Mouse (Mus musculus) left cerebral cortex, postnatal 36 days (tissue): Measurements from ENCODE around the gene Gm49510. TPM values are rescaled to one million over a fixed set of nuclear protein-coding genes. Genes with fewer than 3 reads are reported as not detected.

Source experiments
- microRNA-seq: library from miRNA; unstranded; fragments of <30 nt; microRNA quantifications from one replicate; pipeline ENCODE4 v1.2.0, GENCODE M21; 2022
- total RNA-seq, 2 experiments: library from RNA; stranded (reverse); gene quantifications; 2 replicates each; pipeline ENCODE4 v1.2.3; 2021

Gm49510 gene
- total RNA-seq, 2 experiments from 2014 or later, result 0.97 TPM; not detected in 1

Small RNA genes lying within 50 kb of the gene (microRNA-seq; reads per million reads assigned to microRNA genes)
- gene Mir6955, result 1.3 reads per million

Other genes with a start within 250 kb of the Gm49510 start
- gene Elfn2, start 180.9 kb upstream of the Gm49510 start, total RNA-seq, result 100 to 1,000 TPM; 130 to 159 TPM
- 1 to 10 TPM; 4.9 to 6.0 TPM for gene Mfng, start 126.2 kb upstream of the Gm49510 start, total RNA-seq
- gene Card10, start 96.6 kb upstream of the Gm49510 start, total RNA-seq, result 1 to 10 TPM; 3.6 to 4.3 TPM
- 10 to 100 TPM; 14.4 to 16.5 TPM for gene Cdc42ep1, start 57.0 kb upstream of the Gm49510 start, total RNA-seq
- gene Lgals2, start 44.1 kb upstream of the Gm49510 start, total RNA-seq, result not detected
- gene Gga1, start 22.5 kb upstream of the Gm49510 start, total RNA-seq, result 10 to 100 TPM; 57.6 to 65.0 TPM
- 10 to 100 TPM; 23.7 to 31.5 TPM for gene Sh3bp1, start 101 bp downstream of the Gm49510 start, total RNA-seq
- gene Pdxp, start 14.3 kb downstream of the Gm49510 start, total RNA-seq, result 100 to 1,000 TPM; 159 to 192 TPM
- gene Lgals1, start 27.1 kb downstream of the Gm49510 start, total RNA-seq, result 10 to 100 TPM; 19.3 to 25.0 TPM
- gene Nol12, start 35.3 kb downstream of the Gm49510 start, total RNA-seq, result 10 to 100 TPM; 39.5 to 42.1 TPM
- gene Triobp, start 48.1 kb downstream of the Gm49510 start, total RNA-seq, result 10 to 100 TPM; 14.3 to 19.5 TPM
- gene H1f0, start 128.8 kb downstream of the Gm49510 start, total RNA-seq, result 100 to 1,000 TPM in 1 of 2 experiments, 10 to 100 TPM in 1; 87.0 to 113 TPM
- not detected for gene Galr3, start 142.2 kb downstream of the Gm49510 start, total RNA-seq
- 10 to 100 TPM; 14.1 to 19.0 TPM for gene Ankrd54, start 163.2 kb downstream of the Gm49510 start, total RNA-seq
- 10 to 100 TPM; 62.6 to 65.3 TPM for gene Eif3l, start 175.5 kb downstream of the Gm49510 start, total RNA-seq
- 10 to 100 TPM; 26.8 to 28.0 TPM for gene Micall1, start 209.2 kb downstream of the Gm49510 start, total RNA-seq
- gene Polr2f, start 241.3 kb downstream of the Gm49510 start, total RNA-seq, result 100 to 1,000 TPM in 1 of 2 experiments, 10 to 100 TPM in 1; 95.2 to 109 TPM
- 10 to 100 TPM; 12.6 to 13.2 TPM for gene 1700088E04Rik, start 241.6 kb downstream of the Gm49510 start, total RNA-seq